Mouse (Mus musculus) forebrain, embryonic 12.5 days (tissue): ENCODE measurements around the gene Mtap. TPM values are rescaled to one million over a fixed set of nuclear protein-coding genes. Genes with fewer than 3 reads are reported as not detected.

Experiments
- ATAC-seq: fragments of 200-750 bp; cut with Nextera tagmentation; 2 replicates; pipeline ENCODE4 v1.8.0; 2017; ENCODE audit warnings: moderate TSS enrichment; ENCODE audit not compliant: low FRiP score
- H3K27ac ChIP-seq: fragments of 300-500 bp; sonication (generic); 2 replicates; pipeline ENCODE4 v1.5.1; 2016; ENCODE audit warnings: mild to moderate bottlenecking
- H3K27me3 ChIP-seq: fragments of 300-500 bp; sonication (generic); 2 replicates; pipeline ENCODE4 v1.6.1; 2016; ENCODE audit warnings: mild to moderate bottlenecking
- H3K36me3 ChIP-seq: fragments of 300-500 bp; sonication (generic); replicated peaks from 2 replicates; pipeline ENCODE4 v1.6.1; 2016; ENCODE audit warnings: mild to moderate bottlenecking
- H3K4me1 ChIP-seq: fragments of 300-500 bp; sonication (generic); 2 replicates; pipeline ENCODE4 v1.6.1; 2016
- H3K4me2 ChIP-seq: fragments of 300-500 bp; sonication (generic); 2 replicates; pipeline ENCODE4 v1.6.1; 2016; ENCODE audit warnings: mild to moderate bottlenecking, moderate library complexity
- H3K4me3 ChIP-seq: fragments of 300-500 bp; sonication (generic); replicated peaks from 2 replicates; pipeline ENCODE4 v1.5.1; 2016; ENCODE audit warnings: mild to moderate bottlenecking
- H3K9ac ChIP-seq: fragments of 300-500 bp; sonication (generic); 2 replicates; pipeline ENCODE4 v1.6.1; 2016; ENCODE audit warnings: mild to moderate bottlenecking
- H3K9me3 ChIP-seq: fragments of 300-500 bp; sonication (generic); 2 replicates; pipeline ENCODE4 v1.6.1; 2016
- WGBS: fragments of 180-500 bp; shearing (Covaris S2); methylation state at CpG from one replicate; pipeline ENCODE4 v1.1.7; 2016; 5-methylcytosine and 5-hydroxymethylcytosine counted together
- polyA plus RNA-seq: library from polyadenylated mRNA; unstranded; fragments of >200 nt; fragmentation: Nextera tagmentation; extraction: Ambion mirVana; gene quantifications from 2 replicates; pipeline ENCODE4 v1.2.1, GENCODE M21; 2016

Gene Mtap
- polyA plus RNA-seq, 1 experiment from 2014 or later: 67.5 TPM

GRCm38 (mm10) chr4:89177514-89178307 lies 40.8 kb downstream of the Mtap start:
- WGBS: 84% methylated on average over 6 of the region's 6 CpGs

GRCm38 (mm10) chr4:89180121-89180520 lies 43.2 kb downstream of the Mtap start:
- Histone ChIP-seq H3K27me3 (no peaks in the 10 kb centered on the region), H3K4me3 (no peak overlapping the region), H3K27ac (no peak overlapping the region), H3K4me1 (no peaks in the 10 kb centered on the region), H3K4me2 (no peak overlapping the region), H3K36me3 (peaks cover 62% of the 10 kb centered on the region), H3K9me3 (no peaks in the 10 kb centered on the region), H3K9ac (no peak overlapping the region)
- WGBS: 96% methylated on average over 5 of the region's 5 CpGs
- ATAC-seq: no peak

More at GRCm38 (mm10) chr4:89177514-89178307, 40.8 kb downstream of the Mtap start:
- no peaks in the 10 kb centered on the region for H3K27me3 ChIP-seq
- no peak overlapping the region for H3K27ac ChIP-seq
- no peak for ATAC-seq
- H3K9ac ChIP-seq: no peak overlapping the region
- no peak overlapping the region for H3K4me3 ChIP-seq
- no peak overlapping the region for H3K4me2 ChIP-seq
- no peaks in the 10 kb centered on the region for H3K4me1 ChIP-seq
- H3K9me3 ChIP-seq: no peaks in the 10 kb centered on the region
- H3K36me3 ChIP-seq: peaks cover 83% of the 10 kb centered on the region

- WGBS: 96% methylated on average over 2 of the region's 2 CpGs
- no peak overlapping the region for H3K27ac ChIP-seq
Measured at GRCm38 (mm10) chr4:89181656-89182055, 44.7 kb downstream of the Mtap start.

GRCm38 (mm10) chr4:89182486-89182885 lies 45.6 kb downstream of the Mtap start:
- H3K27me3 ChIP-seq: no peaks in the 10 kb centered on the region
- H3K4me3 ChIP-seq: no peak overlapping the region
- no peaks in the 10 kb centered on the region for H3K4me1 ChIP-seq
- WGBS: 95% methylated on average over 3 of the region's 3 CpGs
- no peak for ATAC-seq
- H3K27ac ChIP-seq: no peak overlapping the region
- peaks cover 40% of the 10 kb centered on the region for H3K36me3 ChIP-seq
- H3K9ac ChIP-seq: no peak overlapping the region
- no peak overlapping the region for H3K4me2 ChIP-seq
- no peaks in the 10 kb centered on the region for H3K9me3 ChIP-seq

More at GRCm38 (mm10) chr4:89181656-89182055, 44.7 kb downstream of the Mtap start:
- no peaks in the 10 kb centered on the region for H3K4me1 ChIP-seq
- no peaks in the 10 kb centered on the region for H3K9me3 ChIP-seq
- no peak for ATAC-seq
- H3K4me3 ChIP-seq: no peak overlapping the region
- H3K4me2 ChIP-seq: no peak overlapping the region
- no peaks in the 10 kb centered on the region for H3K27me3 ChIP-seq
- H3K9ac ChIP-seq: no peak overlapping the region
- H3K36me3 ChIP-seq: peaks cover 48% of the 10 kb centered on the region

GRCm38 (mm10) chr4:89195481-89195880 lies 58.6 kb downstream of the Mtap start:
- ATAC-seq: no peak
- WGBS: 94% methylated on average over 4 of the region's 4 CpGs
- no peaks in the 10 kb centered on the region for H3K4me1 ChIP-seq
- no peak overlapping the region for H3K4me2 ChIP-seq
- H3K36me3 ChIP-seq: no peaks in the 10 kb centered on the region
- H3K27me3 ChIP-seq: no peaks in the 10 kb centered on the region
- H3K27ac ChIP-seq: no peak overlapping the region
- no peak overlapping the region for H3K4me3 ChIP-seq
- peaks cover 3% of the 10 kb centered on the region; the same call in 1 of the 2 replicates for H3K9me3 ChIP-seq
- H3K9ac ChIP-seq: no peak overlapping the region

- H3K9me3 ChIP-seq: peaks cover 3% of the 10 kb centered on the region; the same call in 1 of the 2 replicates
- no peak overlapping the region for H3K4me3 ChIP-seq
- H3K4me1 ChIP-seq: no peaks in the 10 kb centered on the region
- H3K27ac ChIP-seq: no peak overlapping the region
- no peak overlapping the region for H3K4me2 ChIP-seq
- no peaks in the 10 kb centered on the region for H3K27me3 ChIP-seq
- no peaks in the 10 kb centered on the region for H3K36me3 ChIP-seq
- H3K9ac ChIP-seq: no peak overlapping the region
- ATAC-seq: no peak
Measured at GRCm38 (mm10) chr4:89197128-89197527, 60.2 kb downstream of the Mtap start.

GRCm38 (mm10) chr4:89200806-89201205 lies 63.9 kb downstream of the Mtap start:
- ATAC-seq: no peak
- no peaks in the 10 kb centered on the region for H3K27me3 ChIP-seq
- no peak overlapping the region for H3K27ac ChIP-seq
- no peak overlapping the region for H3K4me3 ChIP-seq
- WGBS: 86% methylated on average over 1 of the region's 1 CpGs
- H3K9ac ChIP-seq: no peak overlapping the region
- no peaks in the 10 kb centered on the region for H3K36me3 ChIP-seq
- no peaks in the 10 kb centered on the region for H3K4me1 ChIP-seq
- H3K9me3 ChIP-seq: no peaks in the 10 kb centered on the region
- no peak overlapping the region for H3K4me2 ChIP-seq

- Histone ChIP-seq H3K9me3 (no peaks in the 10 kb centered on the region), H3K4me3 (no peak overlapping the region), H3K4me1 (no peaks in the 10 kb centered on the region), H3K27ac (no peak overlapping the region), H3K9ac (no peak overlapping the region), H3K36me3 (no peaks in the 10 kb centered on the region), H3K4me2 (no peak overlapping the region), H3K27me3 (no peaks in the 10 kb centered on the region)
- ATAC-seq: no peak
Measured at GRCm38 (mm10) chr4:89209310-89209709, 72.4 kb downstream of the Mtap start.

- no peak for ATAC-seq
Measured at GRCm38 (mm10) chr4:89210314-89210713, 73.4 kb downstream of the Mtap start.

GRCm38 (mm10) chr4:89212178-89212577 lies 75.3 kb downstream of the Mtap start:
- Histone ChIP-seq H3K27ac (no peak overlapping the region), H3K4me3 (no peak overlapping the region), H3K9me3 (no peaks in the 10 kb centered on the region), H3K4me1 (no peaks in the 10 kb centered on the region), H3K36me3 (no peaks in the 10 kb centered on the region), H3K9ac (no peak overlapping the region), H3K27me3 (no peaks in the 10 kb centered on the region), H3K4me2 (no peak overlapping the region)
- ATAC-seq: no peak
- 84% methylated on average over 3 of the region's 3 CpGs for WGBS

More at GRCm38 (mm10) chr4:89210314-89210713, 73.4 kb downstream of the Mtap start:
- WGBS: 80% methylated on average over 7 of the region's 7 CpGs
- Histone ChIP-seq H3K27me3 (no peaks in the 10 kb centered on the region), H3K4me3 (no peak overlapping the region), H3K4me2 (no peak overlapping the region), H3K9ac (no peak overlapping the region), H3K4me1 (no peaks in the 10 kb centered on the region), H3K9me3 (no peaks in the 10 kb centered on the region), H3K36me3 (no peaks in the 10 kb centered on the region), H3K27ac (no peak overlapping the region)

Other genes starting within 250 kb of the Mtap start
- gene Cdkn2a, start 157.5 kb downstream of the Mtap start, polyA plus RNA-seq: not detected in 2 replicates
- gene Cdkn2b, start 173.9 kb downstream of the Mtap start, polyA plus RNA-seq: 0.27 and 0.28 TPM in 2 replicates